Mouse (Mus musculus) heart, postnatal 0 days (tissue): ENCODE measurements around the gene Slc9a2.

Experiments used
- CTCF ChIP-seq: IDR thresholded peaks from 2 replicates; pipeline ENCODE4 v1.5.1; 2016; ENCODE audit warnings: antibody characterized with exemption, control low read depth, low read depth
- EP300 ChIP-seq: IDR thresholded peaks from 2 replicates; pipeline ENCODE4 v1.6.1; 2016; ENCODE audit warnings: antibody characterized with exemption, low read depth

GRCm38 (mm10) chr1:40650803-40651497, 29.4 kb upstream of the Slc9a2 start:
- TF ChIP-seq CTCF (no peak), EP300 (no peak)
